ENCODE assay signal across 10 mouse cellular contexts in genomic region chr11:61699933-61700332, GRCm38 (mm10). TPM values are rescaled to one million over a fixed set of nuclear protein-coding genes. Genes with fewer than 3 reads are reported as not detected.
DNase-seq lines count a peak whose midpoint lies in the region; ATAC-seq lines count a peak whose summit lies in the region.
"Had no signal": no experiment of that assay in that cellular context is flagged by ENCODE, and none has a peak within 500 bp of the region (broad histone marks: within the 10 kb centered on the region; RNA-seq: fewer than 3 reads in every experiment).

No protein-coding gene starts in this region.

- H3K4me2 ChIP-seq in kidney, embryonic 15.5 days = no peak overlapping the region

- H3K4me1 ChIP-seq in kidney, embryonic 15.5 days = peaks cover 18% of the 10 kb centered on the region

- H3K27me3 ChIP-seq in kidney, embryonic 15.5 days = no peaks in the 10 kb centered on the region

- H3K27ac ChIP-seq in kidney, embryonic 15.5 days = no peak overlapping the region

- 71% methylated on average over 4 of the region's 4 CpGs for WGBS in kidney, embryonic 15.5 days

- DNase-seq in kidney, adult 11 months = peak; percentile 93
- peak; percentile 16 for DNase-seq in adipocyte (ENCODE audit: low spot score)
- peak; percentile 47 for DNase-seq in heart, adult 8-10 months (ENCODE audit: low spot score)
- DNase-seq in kidney, postnatal 25 days = peak; percentile 89 to 94
- DNase-seq in gastrocnemius, postnatal 4 days (ENCODE audit: low spot score in 2 of 2) = no peak
- no peak for DNase-seq in right cerebral cortex, postnatal 25 days

- ATAC-seq in kidney, embryonic 15.5 days (replicated peaks; ENCODE audit: low FRiP score) = no peak
- ATAC-seq in frontal cortex, adult (ENCODE audit: low TSS enrichment) = no peak

- H3K9me3 ChIP-seq in kidney, embryonic 15.5 days (replicated peaks) = no peaks in the 10 kb centered on the region
- H3K9me3 ChIP-seq: G1E had no signal

- H3K36me3 ChIP-seq in kidney, embryonic 15.5 days = no peaks in the 10 kb centered on the region
- H3K36me3 ChIP-seq: G1E had no signal

- H3K9ac ChIP-seq in kidney, embryonic 15.5 days = no peak overlapping the region

- H3K4me3 ChIP-seq in kidney, embryonic 15.5 days (replicated peaks) = no peak overlapping the region

RNA-seq across cellular contexts. Expression of gene Fam83g, which starts 16.0 kb away (rescaled TPM):
- polyA plus RNA-seq in kidney, embryonic 15.5 days (2015; fragmentation: Nextera tagmentation; extraction: Ambion mirVana) = 2.2 and 2.8 TPM in 2 replicates
- total RNA-seq in heart, adult 8-10 months (2022) = under 1 TPM; 0.19 to 0.41 (median 0.28) TPM
- total RNA-seq in gastrocnemius, postnatal 4 days (2021) = under 1 TPM; 0.34 to 0.36 TPM
- polyA plus RNA-seq: G1E had no signal

RNA-seq across cellular contexts. Expression of gene Slc5a10, which starts 20.7 kb away (rescaled TPM):
- 0.45 TPM in 2 replicates for polyA plus RNA-seq in kidney, embryonic 15.5 days (2015; fragmentation: Nextera tagmentation; extraction: Ambion mirVana)
- not detected for total RNA-seq in heart, adult 8-10 months (2022)
- not detected for total RNA-seq in gastrocnemius, postnatal 4 days (2021)
- total RNA-seq: G1E; gastrocnemius, adult 18-20 months had no signal
- polyA plus RNA-seq: G1E had no signal

RNA-seq across cellular contexts. Expression of gene Grap, which starts 46.9 kb away (rescaled TPM):
- 12.9 and 13.0 TPM in 2 replicates for polyA plus RNA-seq in kidney, embryonic 15.5 days (2015; fragmentation: Nextera tagmentation; extraction: Ambion mirVana)
- total RNA-seq in heart, adult 8-10 months (2022) = 10 to 100 TPM in 3 of 4 experiments, 1 to 10 TPM in 1; 8.5 to 12.2 (median 11.5) TPM
- total RNA-seq in gastrocnemius, postnatal 4 days (2021) = 1 to 10 TPM; 7.0 to 7.8 TPM

Comparison
In these comparisons a context has a peak if more than half of its experiments do, and no peak if none do; other contexts are left out.
1. DNase-seq: peak in kidney, adult 11 months (single experiment), adipocyte (single experiment), heart, adult 8-10 months (single experiment) and kidney, postnatal 25 days (2 of 2); none in gastrocnemius, postnatal 4 days (0 of 2) and right cerebral cortex, postnatal 25 days (single experiment).